ENCODE assay signal across 32 mouse cellular contexts in the genomic region with DNA sequence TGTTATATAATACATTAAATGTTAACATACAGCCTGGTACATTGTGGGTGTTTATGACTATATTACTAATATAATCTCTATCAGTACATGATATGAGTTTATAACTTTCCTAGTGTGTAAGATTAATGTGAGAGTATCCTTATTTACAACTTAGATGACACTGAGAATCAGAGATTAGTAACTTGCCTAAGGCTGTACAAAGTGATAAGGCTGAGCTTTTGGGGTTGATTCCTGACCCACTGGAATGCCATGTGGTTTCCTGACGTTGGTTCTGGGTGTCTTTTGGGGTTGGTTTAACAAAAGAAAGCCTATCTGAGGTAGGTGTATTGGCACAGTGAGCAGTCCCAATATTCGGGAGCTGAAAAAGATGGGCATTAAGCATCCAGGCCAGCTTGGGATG. TPM values are rescaled to one million over a fixed set of nuclear protein-coding genes. Genes with fewer than 3 reads are reported as not detected.
DNase-seq lines count a peak whose midpoint lies in the region; ATAC-seq and TF ChIP-seq lines count a peak whose summit lies in the region.
"Had no signal": no experiment of that assay in that cellular context is flagged by ENCODE, and none has a peak within 500 bp of the region (broad histone marks: within the 10 kb centered on the region; RNA-seq: fewer than 3 reads in every experiment).

No protein-coding gene starts in this region.

- 41% methylated on average over 2 of the region's 2 CpGs for WGBS in embryonic facial prominence, embryonic 13.5 days
- 43% methylated on average over 2 of the region's 2 CpGs for WGBS in liver, embryonic 11.5 days
- WGBS in liver, postnatal 0 days (ENCODE audit: insufficient replicate concordance) = 45% methylated on average over 2 of the region's 2 CpGs

- peak overlapping the region; percentile 78 for H3K27ac ChIP-seq in embryonic facial prominence, embryonic 13.5 days
- H3K27ac ChIP-seq in liver, embryonic 11.5 days (ENCODE audit: low read depth, low read length) = no peak overlapping the region
- peak overlapping the region; percentile 62; the same call in 1 of the 2 replicates for H3K27ac ChIP-seq in liver, postnatal 0 days (ENCODE audit: low read depth)
- H3K27ac ChIP-seq: heart, embryonic 15.5 days; hindbrain, embryonic 15.5 days; intestine, embryonic 15.5 days; lung, embryonic 15.5 days; neural tube, embryonic 12.5 days had no signal

- H3K4me1 ChIP-seq in erythroblast, embryonic 14.5 days (ENCODE audit: control insufficient read depth) = peaks cover 42% of the 10 kb centered on the region
- H3K4me1 ChIP-seq in embryonic facial prominence, embryonic 13.5 days = peaks cover 59% of the 10 kb centered on the region
- H3K4me1 ChIP-seq in liver, embryonic 11.5 days (replicated peaks; ENCODE audit: control insufficient read depth, insufficient read depth, low read length) = peaks cover 35% of the 10 kb centered on the region
- H3K4me1 ChIP-seq in liver, postnatal 0 days (ENCODE audit: insufficient read depth) = peaks cover 31% of the 10 kb centered on the region

- H3K4me3 ChIP-seq in erythroblast, embryonic 14.5 days (replicated peaks) = peak overlapping the region; percentile 9
- no peak overlapping the region for H3K4me3 ChIP-seq in embryonic facial prominence, embryonic 13.5 days
- no peak overlapping the region for H3K4me3 ChIP-seq in liver, embryonic 11.5 days (ENCODE audit: low read depth, low read length)
- H3K4me3 ChIP-seq in liver, postnatal 0 days (ENCODE audit: low read depth, low read length) = no peak overlapping the region
- H3K4me3 ChIP-seq: heart, embryonic 15.5 days; hindbrain, embryonic 15.5 days; intestine, embryonic 15.5 days; lung, embryonic 15.5 days; neural tube, embryonic 12.5 days had no signal

- H3K4me2 ChIP-seq in embryonic facial prominence, embryonic 13.5 days = 0 out of 2 replicates have a peak overlapping the region, but pooled peaks have one; percentile 2
- peak overlapping the region; percentile 34 for H3K4me2 ChIP-seq in liver, embryonic 11.5 days
- H3K4me2 ChIP-seq in liver, postnatal 0 days (ENCODE audit: low read depth, low read length) = peak overlapping the region; percentile 31
- H3K4me2 ChIP-seq: heart, embryonic 15.5 days; hindbrain, embryonic 15.5 days; intestine, embryonic 15.5 days; lung, embryonic 15.5 days; neural tube, embryonic 12.5 days had no signal

- intact Hi-C loops in left cerebral cortex, postnatal 25 days (cut with DNase I) = no loop called here

- ATAC-seq in erythroblast, adult 5-6 weeks (replicated peaks; ENCODE audit: low FRiP score, poor library complexity, severe bottlenecking) = no peak
- ATAC-seq in embryonic facial prominence, embryonic 13.5 days (ENCODE audit: insufficient number of reproducible peaks, insufficient read depth, low FRiP score, low TSS enrichment, low read depth) = no peak
- no peak for ATAC-seq in liver, embryonic 11.5 days (replicated peaks; ENCODE audit: low FRiP score)
- ATAC-seq in liver, postnatal 0 days = no peak
- ATAC-seq: CD4-positive, CD25-positive, alpha-beta regulatory T cell, adult 4 months; intestine, embryonic 15.5 days had no signal

- no peak for DNase-seq in liver, embryonic 11.5 days (ENCODE audit: low spot score)
- DNase-seq in liver, postnatal 0 days = no peak
- no peak for DNase-seq in thymus, postnatal 10 days (ENCODE audit: low spot score in 2 of 2)
- no peak for DNase-seq in adrenal gland, postnatal 36 days
- DNase-seq in left cerebral cortex, postnatal 25 days (ENCODE audit: low spot score in 2 of 2) = no peak
- DNase-seq: adrenal gland, postnatal 25 days; cerebellum, adult 11 months; cerebellum, adult 9-11 months; gastrocnemius, postnatal 36 days; heart, postnatal 4 days; kidney, adult 9 months; kidney, postnatal 14 days; lung, postnatal 4 days; midbrain, embryonic 14.5 days; thymus, postnatal 36 days had no signal

- TF ChIP-seq EP300 in liver, postnatal 0 days (IDR thresholded peaks at IDR 0.05; ENCODE audit: low read depth) = peak; percentile 78

- H3K27me3 ChIP-seq in erythroblast, embryonic 14.5 days (ENCODE audit: control insufficient read depth) = no peaks in the 10 kb centered on the region
- no peaks in the 10 kb centered on the region for H3K27me3 ChIP-seq in embryonic facial prominence, embryonic 13.5 days
- H3K27me3 ChIP-seq in liver, embryonic 11.5 days (replicated peaks; ENCODE audit: control insufficient read depth, insufficient read depth, low read length) = no peaks in the 10 kb centered on the region
- H3K27me3 ChIP-seq in liver, postnatal 0 days (ENCODE audit: insufficient read depth, low read length) = no peaks in the 10 kb centered on the region
- H3K27me3 ChIP-seq: heart, embryonic 15.5 days; hindbrain, embryonic 15.5 days; intestine, embryonic 15.5 days; lung, embryonic 15.5 days; neural tube, embryonic 12.5 days had no signal

- no peaks in the 10 kb centered on the region for H3K9me3 ChIP-seq in erythroblast, embryonic 14.5 days (ENCODE audit: control insufficient read depth, low read length)
- no peaks in the 10 kb centered on the region for H3K9me3 ChIP-seq in embryonic facial prominence, embryonic 13.5 days
- H3K9me3 ChIP-seq in liver, embryonic 11.5 days (ENCODE audit: control insufficient read depth, low read length) = no peaks in the 10 kb centered on the region
- H3K9me3 ChIP-seq in liver, postnatal 0 days (ENCODE audit: low read length) = no peaks in the 10 kb centered on the region
- H3K9me3 ChIP-seq: heart, embryonic 15.5 days; hindbrain, embryonic 15.5 days; intestine, embryonic 15.5 days; lung, embryonic 15.5 days; neural tube, embryonic 12.5 days had no signal

- no peak for TF ChIP-seq CTCF in liver, postnatal 0 days (IDR thresholded peaks at IDR 0.05; ENCODE audit: low read depth)

- no peak overlapping the region for H3K9ac ChIP-seq in embryonic facial prominence, embryonic 13.5 days
- H3K9ac ChIP-seq in liver, embryonic 11.5 days (ENCODE audit: low read depth, low read length) = no peak overlapping the region
- no peak overlapping the region for H3K9ac ChIP-seq in liver, postnatal 0 days (replicated peaks)
- H3K9ac ChIP-seq: heart, embryonic 15.5 days; hindbrain, embryonic 15.5 days; intestine, embryonic 15.5 days; lung, embryonic 15.5 days; neural tube, embryonic 12.5 days had no signal

- peaks cover 38% of the 10 kb centered on the region for H3K36me3 ChIP-seq in erythroblast, embryonic 14.5 days (ENCODE audit: control insufficient read depth)
- H3K36me3 ChIP-seq in embryonic facial prominence, embryonic 13.5 days = peaks cover 15% of the 10 kb centered on the region
- H3K36me3 ChIP-seq in liver, embryonic 11.5 days (ENCODE audit: control insufficient read depth, insufficient read depth, low read length) = peaks cover 9% of the 10 kb centered on the region; the same call in 1 of the 2 replicates
- peaks cover 20% of the 10 kb centered on the region for H3K36me3 ChIP-seq in liver, postnatal 0 days (replicated peaks; ENCODE audit: insufficient read depth, low read length)

RNA-seq across cellular contexts. Expression of a gene that starts 3.9 kb away (rescaled TPM):
- 2.8 and 3.1 TPM in 2 replicates for polyA plus RNA-seq in erythroblast, embryonic 14.5 days (2012)
- 6.5 and 20.3 TPM in 2 replicates for total RNA-seq in erythroblast, adult 5-6 weeks (2015; ENCODE audit: low replicate concordance)
- total RNA-seq in erythroblast, adult 5-6 weeks (2017; ENCODE audit: low replicate concordance) = 6.0 and 22.4 TPM in 2 replicates
- polyA plus RNA-seq in embryonic facial prominence, embryonic 13.5 days (2015; fragmentation: Nextera tagmentation; extraction: Ambion mirVana) = 24.1 and 37.7 TPM in 2 replicates
- 23.0 and 32.3 TPM in 2 replicates for polyA plus RNA-seq in liver, embryonic 11.5 days (2014; fragmentation: Nextera tagmentation; extraction: Ambion mirVana)
- 12.7 TPM in 2 replicates for polyA plus RNA-seq in liver, postnatal 0 days (2015; fragmentation: Nextera tagmentation; extraction: Ambion mirVana)
- 10 to 100 TPM; 20.2 to 27.3 TPM for total RNA-seq in adrenal gland, postnatal 36 days (2021)
- 10 to 100 TPM; 17.3 to 19.0 TPM for total RNA-seq in left cerebral cortex, postnatal 25 days (2021)

RNA-seq across cellular contexts. Expression of a gene that starts 4.6 kb away (rescaled TPM):
- 10.0 and 10.7 TPM in 2 replicates for polyA plus RNA-seq in erythroblast, embryonic 14.5 days (2012)
- total RNA-seq in erythroblast, adult 5-6 weeks (2015; ENCODE audit: low replicate concordance) = 124 and 174 TPM in 2 replicates
- 146 and 147 TPM in 2 replicates for total RNA-seq in erythroblast, adult 5-6 weeks (2017; ENCODE audit: low replicate concordance)
- 492 and 497 TPM in 2 replicates for polyA plus RNA-seq in embryonic facial prominence, embryonic 13.5 days (2015; fragmentation: Nextera tagmentation; extraction: Ambion mirVana)
- 221 and 223 TPM in 2 replicates for polyA plus RNA-seq in liver, embryonic 11.5 days (2014; fragmentation: Nextera tagmentation; extraction: Ambion mirVana)
- polyA plus RNA-seq in liver, postnatal 0 days (2015; fragmentation: Nextera tagmentation; extraction: Ambion mirVana) = 282 and 296 TPM in 2 replicates
- 100 to 1,000 TPM; 345 to 431 TPM for total RNA-seq in adrenal gland, postnatal 36 days (2021)
- total RNA-seq in left cerebral cortex, postnatal 25 days (2021) = 100 to 1,000 TPM; 219 to 231 TPM

RNA-seq across cellular contexts. Expression of a gene that starts 26.2 kb away (rescaled TPM):
- not detected in 2 replicates for polyA plus RNA-seq in erythroblast, embryonic 14.5 days (2012)
- 1.5 TPM in 1 of 2 replicates, not detected in the other for total RNA-seq in erythroblast, adult 5-6 weeks (2015; ENCODE audit: low replicate concordance)
- total RNA-seq in erythroblast, adult 5-6 weeks (2017; ENCODE audit: low replicate concordance) = not detected in 2 replicates
- polyA plus RNA-seq in embryonic facial prominence, embryonic 13.5 days (2015; fragmentation: Nextera tagmentation; extraction: Ambion mirVana) = not detected in 2 replicates
- polyA plus RNA-seq in liver, embryonic 11.5 days (2014; fragmentation: Nextera tagmentation; extraction: Ambion mirVana) = not detected in 2 replicates
- polyA plus RNA-seq in liver, postnatal 0 days (2015; fragmentation: Nextera tagmentation; extraction: Ambion mirVana) = not detected in 2 replicates
- not detected for total RNA-seq in adrenal gland, postnatal 36 days (2021)
- not detected for total RNA-seq in left cerebral cortex, postnatal 25 days (2021)
- total RNA-seq: common myeloid progenitor, adult 5-6 weeks; gastrocnemius, adult 18-20 months; gastrocnemius, postnatal 36 days; heart, adult 8-10 months; heart, postnatal 4 days; layer of hippocampus, adult 18-20 months; layer of hippocampus, postnatal 25 days had no signal
- polyA plus RNA-seq: embryonic facial prominence, embryonic 14.5 days; forebrain, embryonic 11.5 days; heart, embryonic 15.5 days; hindbrain, embryonic 15.5 days; intestine, embryonic 15.5 days; lung, embryonic 15.5 days; midbrain, embryonic 14.5 days; neural tube, embryonic 12.5 days; stomach, embryonic 14.5 days had no signal

Comparison
In these comparisons a context has a peak if more than half of its experiments do, and no peak if none do; other contexts are left out.
1. RNA of a gene that starts 4.6 kb away (polyA plus RNA-seq): 492 to 497 TPM in embryonic facial prominence, embryonic 13.5 days, 282 to 296 TPM in liver, postnatal 0 days and 221 to 223 TPM in liver, embryonic 11.5 days; 10.0 to 10.7 TPM in erythroblast, embryonic 14.5 days; every median in the first group is over 10 times any median in the second.
2. Peak in every context shown above with its lines, with median percentiles within 50 percentile points of each other: H3K4me2 ChIP-seq.